Mouse (Mus musculus) monocyte, adult 5-6 weeks (primary cell): ENCODE data around the gene Wdr1. TPM values are rescaled to one million over a fixed set of nuclear protein-coding genes. Genes with fewer than 3 reads are reported as not detected.

ENCODE experiments used
- ATAC-seq: fragments of 153-309, 156-312 bp; replicated peaks from 2 replicates; pipeline ENCODE4 v1.8.0; 2017; ENCODE audit warnings: mild to moderate bottlenecking; ENCODE audit not compliant: low TSS enrichment, insufficient number of reproducible peaks, severe bottlenecking, poor library complexity, low FRiP score
- total RNA-seq: library from RNA; stranded (forward); fragments of 200-1000, 200-491, 200-594 nt; gene quantifications from 3 replicates; pipeline ENCODE4 v1.2.3, GENCODE M21; 2017

The Wdr1 gene
- total RNA-seq, 1 experiment from 2014 or later: 393 TPM

GRCm38 (mm10) chr5:38550221-38550768, 12.7 kb downstream of the Wdr1 start:
- ATAC-seq: no peak

DNA sequence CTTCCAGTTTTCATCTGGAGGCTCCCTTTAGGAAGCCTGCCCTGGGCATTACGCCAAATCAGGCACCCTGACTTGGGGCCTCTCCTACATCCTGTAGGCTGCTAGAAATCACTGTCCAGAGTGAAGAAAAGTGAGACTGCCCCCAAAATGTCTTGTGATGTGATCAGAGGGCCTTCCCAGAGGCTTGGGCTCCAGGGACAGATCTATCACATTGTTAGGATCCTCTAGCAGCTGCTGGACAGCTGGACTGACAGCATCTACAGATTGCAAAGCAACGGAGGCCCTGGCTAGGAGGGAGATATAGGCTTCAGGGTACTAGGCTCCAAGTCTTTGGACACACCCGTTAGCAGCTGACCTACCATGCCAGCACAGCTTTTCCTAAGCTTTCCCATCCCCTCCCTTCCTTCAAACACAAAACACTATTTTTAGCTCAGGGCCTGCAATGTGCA, 13.5 kb downstream of the Wdr1 start:
- ATAC-seq: no peak

GRCm38 (mm10) chr5:38547375-38547774, 15.6 kb downstream of the Wdr1 start:
- no peak for ATAC-seq

DNA sequence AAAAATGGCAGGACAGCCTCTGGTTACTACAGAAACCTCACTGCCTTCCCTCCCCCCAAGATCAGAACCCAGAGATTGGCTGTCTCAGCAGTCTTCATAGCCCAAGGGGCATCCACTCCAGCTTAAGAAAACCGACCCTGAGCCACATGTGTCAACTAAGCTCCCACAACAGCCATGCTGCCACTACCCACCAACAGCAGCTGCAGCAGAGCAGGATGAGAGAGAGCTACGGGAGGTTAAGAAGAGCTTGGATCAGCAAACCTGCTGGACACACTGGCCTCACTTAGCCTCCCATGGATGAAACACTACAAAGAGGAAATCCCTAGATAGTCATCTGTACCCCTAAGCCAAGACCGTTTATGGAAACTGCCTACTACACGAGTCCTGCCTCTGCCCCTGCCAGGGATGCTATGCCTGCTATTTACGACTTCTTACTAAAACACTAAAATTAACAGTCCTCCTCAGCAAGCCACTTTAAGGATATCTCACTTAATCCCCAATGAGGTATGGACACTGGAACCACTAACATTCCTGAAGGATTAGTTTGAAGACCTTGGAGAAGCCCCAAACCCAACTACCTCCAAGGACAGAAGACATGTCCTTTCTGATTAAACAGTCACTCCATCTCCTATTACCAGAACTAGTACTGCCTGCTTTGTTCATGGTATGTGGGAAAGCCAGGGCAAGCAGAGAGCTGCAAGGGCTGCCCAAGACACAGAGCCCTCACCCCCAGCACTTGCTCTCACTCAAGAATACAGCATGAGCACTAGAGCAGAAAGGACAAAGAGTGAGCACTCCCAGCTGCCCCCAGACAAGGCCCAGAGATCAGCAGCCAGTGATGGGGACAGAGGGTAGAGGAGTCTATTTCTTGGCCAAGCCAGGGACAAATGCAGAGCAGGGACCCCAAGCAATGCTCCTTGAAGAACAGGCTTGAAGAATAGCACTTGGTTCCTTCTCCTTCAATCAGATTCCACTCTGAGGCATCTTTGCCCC, 18.3 kb downstream of the Wdr1 start:
- ATAC-seq: no peak

GRCm38 (mm10) chr5:38543496-38544217, 19.4 kb downstream of the Wdr1 start:
- ATAC-seq: no peak

DNA sequence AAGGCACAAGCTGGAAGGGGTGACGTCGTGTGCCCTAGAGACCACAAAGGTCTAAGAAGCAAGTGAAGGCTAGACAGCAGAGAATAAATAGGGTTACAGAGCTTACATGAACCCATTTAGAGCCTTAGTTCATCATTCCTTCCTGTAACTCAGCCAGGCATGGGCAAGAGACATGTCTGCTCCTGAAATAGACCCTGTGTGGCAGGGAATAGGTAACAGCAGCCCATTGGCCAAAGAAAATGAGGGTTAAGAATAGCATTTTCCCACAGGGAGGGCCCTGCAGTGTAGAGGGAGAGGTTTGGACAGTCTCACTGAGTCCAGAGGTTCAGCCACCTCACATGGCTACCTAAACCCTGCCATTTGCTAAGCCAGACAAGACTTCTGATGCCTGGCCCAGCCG, 21.3 kb downstream of the Wdr1 start:
- ATAC-seq: no peak

DNA sequence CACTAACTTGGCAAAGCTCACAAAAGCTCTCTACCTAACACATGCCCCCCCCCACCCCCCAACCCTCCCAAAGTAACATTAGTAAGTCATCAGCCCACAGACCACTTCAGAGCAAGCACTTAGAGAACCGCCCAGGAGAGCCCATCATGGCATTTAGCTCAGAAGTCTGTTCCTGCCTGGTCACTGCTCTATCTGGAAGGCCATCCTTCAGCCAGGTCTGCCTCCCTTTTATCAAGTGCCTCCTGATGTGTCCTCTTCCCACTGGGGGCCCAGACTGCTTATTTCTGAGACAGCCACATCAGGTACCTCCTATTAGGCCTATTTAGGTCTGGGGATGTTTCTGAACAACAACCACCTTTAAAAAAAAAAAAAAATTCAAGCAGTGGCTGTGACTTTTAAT, 22.1 kb downstream of the Wdr1 start:
- ATAC-seq: no peak

GRCm38 (mm10) chr5:38538508-38538907, 24.5 kb downstream of the Wdr1 start:
- no peak for ATAC-seq

DNA sequence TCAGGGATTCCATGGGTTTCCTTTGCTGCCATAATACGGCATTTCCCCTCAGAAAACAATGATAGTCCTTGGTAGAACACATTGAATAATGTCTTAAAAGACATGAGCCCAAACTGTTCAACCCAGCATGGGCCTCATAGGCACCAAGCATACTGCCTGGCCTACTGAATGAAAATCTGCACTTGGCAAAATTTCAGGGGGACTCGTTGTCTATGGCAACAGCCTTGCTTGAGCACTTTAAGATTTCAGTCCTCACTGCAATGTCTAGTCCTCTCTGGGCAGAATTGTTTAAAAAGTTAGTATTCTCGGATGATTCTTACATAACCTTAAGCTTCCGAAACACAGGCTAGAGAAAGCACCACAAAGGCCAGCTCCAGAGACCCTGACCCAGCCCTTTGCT, 25.2 kb downstream of the Wdr1 start:
- no peak for ATAC-seq

DNA sequence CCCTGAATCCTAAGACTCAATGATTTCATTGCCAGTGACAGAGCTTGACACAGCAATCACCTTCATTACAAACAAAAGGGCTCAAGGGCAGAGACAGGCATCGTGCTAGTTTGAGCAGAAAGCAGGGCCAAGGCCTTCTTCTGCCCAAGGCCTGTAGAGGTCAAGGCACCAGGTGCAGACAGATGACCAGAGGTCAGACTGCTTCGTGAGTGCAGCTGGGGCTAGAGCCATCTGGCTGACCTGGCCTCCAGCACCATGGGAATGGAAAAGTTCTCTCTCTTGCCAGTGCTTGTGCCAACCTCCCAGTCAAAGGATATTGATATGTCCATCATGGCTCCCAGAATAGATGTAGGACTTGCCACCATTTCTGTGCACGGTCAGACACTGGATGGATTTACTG, 26.2 kb downstream of the Wdr1 start:
- ATAC-seq: no peak

GRCm38 (mm10) chr5:38532084-38532483, 30.9 kb downstream of the Wdr1 start:
- ATAC-seq: no peak

DNA sequence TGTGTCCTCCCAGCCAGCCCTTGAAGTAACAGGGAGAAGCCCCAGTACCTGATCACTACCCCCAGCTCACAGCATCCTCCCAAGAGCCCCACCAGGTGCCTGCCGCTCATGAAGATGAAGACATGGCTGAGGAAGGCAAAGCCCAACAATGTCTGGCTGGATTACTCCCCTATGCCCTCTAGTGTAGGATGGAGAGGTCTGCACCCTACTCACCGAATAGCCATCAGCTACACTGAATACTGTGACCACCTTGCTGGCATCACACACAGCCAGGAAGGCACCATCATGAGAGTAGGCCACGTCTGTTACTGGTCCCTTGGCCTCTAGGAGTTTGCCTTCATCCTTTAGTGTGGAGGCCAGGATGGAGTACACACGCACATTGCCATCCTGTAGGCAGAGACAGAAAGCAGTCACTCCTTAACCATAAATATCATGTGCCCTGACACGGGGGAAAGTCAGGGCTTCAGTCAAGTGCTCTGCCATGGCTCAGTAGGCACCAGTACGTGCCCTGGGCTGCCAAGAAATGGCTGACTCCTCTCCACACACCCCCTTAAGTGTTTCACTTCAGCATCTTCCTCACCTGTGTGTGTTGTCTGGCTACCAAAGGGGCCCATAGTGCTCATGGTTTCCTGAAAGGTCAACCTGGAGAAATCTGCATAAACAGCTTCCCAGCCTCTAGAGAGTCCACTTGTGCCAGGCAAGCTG, 33.1 kb downstream of the Wdr1 start:
- ATAC-seq: 0 out of 2 replicates have a peak, but pooled peaks have one; percentile 30

DNA sequence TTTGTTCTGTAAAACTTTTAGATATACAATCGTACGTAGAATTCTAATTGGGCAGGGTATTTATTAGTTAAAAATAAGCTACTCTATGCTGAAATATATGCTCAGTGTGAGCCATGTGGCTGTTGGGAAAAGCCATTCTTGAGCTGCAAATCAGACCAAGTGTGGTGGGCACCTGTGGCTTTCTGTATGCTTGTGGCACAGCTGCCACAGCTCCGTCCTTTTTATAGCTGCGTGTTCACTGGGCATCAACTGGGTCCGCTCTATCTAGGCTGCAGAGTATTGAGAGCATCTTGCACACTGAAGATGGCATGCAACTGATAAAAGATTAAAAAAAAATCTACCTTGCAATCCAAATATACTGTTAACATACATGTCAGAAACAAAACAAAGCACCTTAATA, 40.0 kb downstream of the Wdr1 start:
- ATAC-seq: no peak

DNA sequence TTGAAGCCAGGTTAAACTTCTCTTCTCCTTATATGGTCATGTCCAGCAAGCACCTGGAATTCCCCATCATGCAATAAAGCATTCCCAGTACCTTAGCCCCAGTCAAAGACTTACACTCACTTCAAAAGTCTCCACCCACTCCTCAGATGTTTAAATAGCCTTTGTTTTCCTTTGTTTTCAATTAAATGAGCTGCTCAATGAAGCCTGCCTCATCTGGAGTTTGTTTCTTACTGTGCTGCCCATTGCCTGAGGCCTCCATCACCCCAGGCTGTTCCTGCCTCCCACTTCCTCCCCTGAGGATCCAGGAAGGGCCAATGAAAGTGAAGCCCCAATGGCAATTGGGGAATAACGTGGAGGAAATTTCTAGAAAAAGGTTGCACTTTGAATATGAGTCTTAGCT, 42.2 kb downstream of the Wdr1 start:
- ATAC-seq: no peak

DNA sequence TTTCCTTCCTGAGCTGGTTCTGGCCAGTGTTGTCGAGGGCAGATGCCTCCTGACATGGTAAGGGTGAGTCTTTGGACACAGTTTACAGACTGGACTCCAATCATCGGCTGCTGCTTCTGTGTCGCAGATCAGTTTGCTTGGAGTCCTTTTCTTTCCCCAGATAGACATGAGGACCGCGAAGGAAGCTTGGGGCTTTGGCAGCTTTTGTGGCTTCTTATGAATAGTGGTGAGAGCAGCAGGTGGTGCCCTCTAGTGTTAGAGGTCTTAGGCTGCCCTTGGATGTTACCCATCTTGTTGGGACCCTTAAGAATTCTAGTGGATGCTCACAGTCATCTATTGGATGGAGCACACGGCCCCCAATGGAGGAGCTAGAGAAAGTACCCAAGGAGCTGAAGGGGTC, 46.8 kb downstream of the Wdr1 start:
- ATAC-seq: 0 out of 2 replicates have a peak, but pooled peaks have one; percentile 46

- ATAC-seq: no peak
Observed at GRCm38 (mm10) chr5:38512991-38513390, 50.0 kb downstream of the Wdr1 start.

- ATAC-seq: no peak
Observed at GRCm38 (mm10) chr5:38509568-38509967, 53.5 kb downstream of the Wdr1 start.

DNA sequence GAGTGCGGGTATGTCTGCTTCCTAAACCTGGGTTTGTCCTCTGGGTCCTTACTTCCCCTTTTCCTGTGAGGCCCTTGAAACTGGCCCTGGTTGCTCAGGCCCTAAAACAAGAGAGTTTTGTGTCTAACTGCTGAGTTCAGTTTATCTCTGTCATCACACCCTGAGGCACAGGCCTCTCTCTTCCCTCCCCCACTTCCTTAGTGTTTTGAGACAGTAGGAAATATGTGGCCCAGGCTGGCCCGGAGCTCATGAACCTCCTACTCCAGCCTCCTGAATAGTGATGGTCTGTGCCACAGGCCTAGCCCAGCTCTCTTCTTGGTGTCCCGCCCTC, 57.6 kb downstream of the Wdr1 start:
- ATAC-seq: peak; percentile 60
